ENCODE assay signal across 30 mouse cellular contexts in genomic region chr5:120574469-120575063, GRCm38 (mm10). TPM values are rescaled to one million over a fixed set of nuclear protein-coding genes. Genes with fewer than 3 reads are reported as not detected.
DNase-seq lines count a peak whose midpoint lies in the region; ATAC-seq lines count a peak whose summit lies in the region.
"Had no signal": no experiment of that assay in that cellular context is flagged by ENCODE, and none has a peak within 500 bp of the region (broad histone marks: within the 10 kb centered on the region; RNA-seq: fewer than 3 reads in every experiment).

No protein-coding gene starts in this region.

- no peak overlapping the region for H3K4me3 ChIP-seq in heart, embryonic 10.5 days
- H3K4me3 ChIP-seq in heart, embryonic 11.5 days (ENCODE audit: low read depth, low read length) = no peak overlapping the region
- H3K4me3 ChIP-seq: hindbrain, embryonic 15.5 days; liver, embryonic 15.5 days; midbrain, embryonic 10.5 days; midbrain, embryonic 15.5 days; stomach, embryonic 15.5 days had no signal

- DNase-seq in cerebellum, adult 9-10 months = peak; percentile 71
- no peak for DNase-seq in cerebellum, adult 8-10 months
- no peak for DNase-seq in heart, embryonic 10.5 days (ENCODE audit: low spot score)
- DNase-seq in cerebellum, adult 9-11 months = peak; percentile 72
- peak; percentile 60 to 76 for DNase-seq in cerebellum, postnatal 25 days
- no peak for DNase-seq in thymus, postnatal 36 days
- DNase-seq: adrenal gland, postnatal 14 days; gastrocnemius, postnatal 10 days; heart, postnatal 4 days; kidney, adult 8-10 months; kidney, postnatal 4 days; layer of hippocampus, postnatal 36 days; lung, embryonic 14.5 days; right cerebral cortex, postnatal 25 days had no signal

- peaks cover 10% of the 10 kb centered on the region; the same call in 1 of the 2 replicates for H3K36me3 ChIP-seq in heart, embryonic 10.5 days
- no peaks in the 10 kb centered on the region for H3K36me3 ChIP-seq in heart, embryonic 11.5 days (ENCODE audit: control insufficient read depth, insufficient read depth, low read length)
- H3K36me3 ChIP-seq: hindbrain, embryonic 15.5 days; midbrain, embryonic 15.5 days; stomach, embryonic 15.5 days had no signal

- H3K9me3 ChIP-seq in heart, embryonic 10.5 days = no peaks in the 10 kb centered on the region
- no peaks in the 10 kb centered on the region for H3K9me3 ChIP-seq in heart, embryonic 11.5 days (replicated peaks; ENCODE audit: control insufficient read depth, low read length)
- H3K9me3 ChIP-seq: hindbrain, embryonic 15.5 days; liver, embryonic 15.5 days; midbrain, embryonic 10.5 days; midbrain, embryonic 15.5 days; stomach, embryonic 15.5 days had no signal

- H3K9ac ChIP-seq in heart, embryonic 11.5 days (ENCODE audit: low read depth, low read length) = no peak overlapping the region
- H3K9ac ChIP-seq: hindbrain, embryonic 15.5 days; liver, embryonic 15.5 days; lung, embryonic 14.5 days; midbrain, embryonic 15.5 days; stomach, embryonic 15.5 days had no signal

- no peak for ATAC-seq in heart, embryonic 11.5 days (replicated peaks; ENCODE audit: insufficient number of reproducible peaks, low FRiP score, low TSS enrichment)
- ATAC-seq: CD4-positive, CD25-positive, alpha-beta regulatory T cell, adult 4 months; forebrain, embryonic 16.5 days; midbrain, embryonic 15.5 days had no signal

- H3K4me2 ChIP-seq in heart, embryonic 11.5 days = no peak overlapping the region
- H3K4me2 ChIP-seq: hindbrain, embryonic 15.5 days; liver, embryonic 15.5 days; lung, embryonic 14.5 days; midbrain, embryonic 15.5 days; stomach, embryonic 15.5 days had no signal

- H3K27ac ChIP-seq in heart, embryonic 10.5 days = peak overlapping the region; percentile 52
- no peak overlapping the region for H3K27ac ChIP-seq in heart, embryonic 11.5 days (ENCODE audit: low read depth, low read length)
- H3K27ac ChIP-seq: hindbrain, embryonic 15.5 days; kidney, postnatal 0 days; liver, embryonic 15.5 days; midbrain, embryonic 10.5 days; midbrain, embryonic 15.5 days; stomach, embryonic 15.5 days had no signal

- H3K4me1 ChIP-seq in heart, embryonic 10.5 days = peaks cover 64% of the 10 kb centered on the region
- peaks cover 40% of the 10 kb centered on the region for H3K4me1 ChIP-seq in heart, embryonic 11.5 days (ENCODE audit: control insufficient read depth, insufficient read depth, low read length)

- H3K27me3 ChIP-seq in heart, embryonic 10.5 days (ENCODE audit: insufficient read depth, poor library complexity, severe bottlenecking) = no peaks in the 10 kb centered on the region
- H3K27me3 ChIP-seq in heart, embryonic 11.5 days (ENCODE audit: control insufficient read depth, insufficient read depth, low read length) = no peaks in the 10 kb centered on the region
- H3K27me3 ChIP-seq: hindbrain, embryonic 15.5 days; liver, embryonic 15.5 days; midbrain, embryonic 15.5 days; stomach, embryonic 15.5 days had no signal

- 51% methylated on average over 10 of the region's 10 CpGs for WGBS in heart, embryonic 10.5 days
- 55% methylated on average over 10 of the region's 10 CpGs for WGBS in heart, embryonic 11.5 days (ENCODE audit: insufficient replicate concordance)

RNA-seq across cellular contexts. Expression of gene Tpcn1, which starts 13.9 kb away (rescaled TPM):
- polyA plus RNA-seq in heart, embryonic 10.5 days (2016; fragmentation: Nextera tagmentation; extraction: Ambion mirVana) = 13.0 and 21.7 TPM in 2 replicates
- polyA plus RNA-seq in heart, embryonic 11.5 days (2014; fragmentation: Nextera tagmentation; extraction: Ambion mirVana) = 18.1 and 19.1 TPM in 2 replicates

RNA-seq across cellular contexts. Expression of gene Iqcd, which starts 14.2 kb away (rescaled TPM):
- 0.15 and 0.24 TPM in 2 replicates for polyA plus RNA-seq in heart, embryonic 10.5 days (2016; fragmentation: Nextera tagmentation; extraction: Ambion mirVana)
- polyA plus RNA-seq in heart, embryonic 11.5 days (2014; fragmentation: Nextera tagmentation; extraction: Ambion mirVana) = 0.18 and 0.54 TPM in 2 replicates

RNA-seq across cellular contexts. Expression of gene Rita1, which starts 37.8 kb away (rescaled TPM):
- polyA plus RNA-seq in heart, embryonic 10.5 days (2016; fragmentation: Nextera tagmentation; extraction: Ambion mirVana) = 11.0 and 11.2 TPM in 2 replicates
- 5.6 and 7.9 TPM in 2 replicates for polyA plus RNA-seq in heart, embryonic 11.5 days (2014; fragmentation: Nextera tagmentation; extraction: Ambion mirVana)

RNA-seq across cellular contexts. Expression of gene Ddx54, which starts 38.0 kb away (rescaled TPM):
- 47.1 and 49.4 TPM in 2 replicates for polyA plus RNA-seq in heart, embryonic 10.5 days (2016; fragmentation: Nextera tagmentation; extraction: Ambion mirVana)
- 22.2 and 23.5 TPM in 2 replicates for polyA plus RNA-seq in heart, embryonic 11.5 days (2014; fragmentation: Nextera tagmentation; extraction: Ambion mirVana)

RNA-seq across cellular contexts. Expression of gene Cfap73, which starts 59.5 kb away (rescaled TPM):
- 0.39 TPM in 1 of 2 replicates, not detected in the other for polyA plus RNA-seq in heart, embryonic 10.5 days (2016; fragmentation: Nextera tagmentation; extraction: Ambion mirVana)
- not detected in 2 replicates for polyA plus RNA-seq in heart, embryonic 11.5 days (2014; fragmentation: Nextera tagmentation; extraction: Ambion mirVana)
- polyA plus RNA-seq: CD4-positive, CD25-positive, alpha-beta regulatory T cell, adult 4 months; embryonic facial prominence, embryonic 11.5 days; heart, embryonic 16.5 days; intestine, embryonic 14.5 days; kidney, postnatal 0 days; limb, embryonic 11.5 days; liver, adult 2 months; liver, embryonic 15.5 days; lung, embryonic 14.5 days; midbrain, embryonic 10.5 days; neural tube, embryonic 11.5 days; stomach, embryonic 15.5 days; urinary bladder, adult 2 months had no signal

Comparison
In these comparisons a context has a peak if more than half of its experiments do, and no peak if none do; other contexts are left out.
1. DNase-seq: peak in cerebellum, adult 9-10 months (single experiment), cerebellum, adult 9-11 months (single experiment) and cerebellum, postnatal 25 days (2 of 2); none in cerebellum, adult 8-10 months (single experiment), heart, embryonic 10.5 days (single experiment) and thymus, postnatal 36 days (0 of 2).